Mouse (Mus musculus) lung, adult 2 months (tissue): ENCODE results near the gene 5330417H12Rik.

Source experiments
- CTCF ChIP-seq: fragments of 200-500 bp; IDR thresholded peaks from 2 replicates; pipeline ENCODE4 v1.5.1; 2011; ENCODE audit warnings: mild to moderate bottlenecking, low read length, control low read depth; ENCODE audit not compliant: insufficient read depth
- POLR2A ChIP-seq: fragments of 200-500 bp; IDR thresholded peaks from 2 replicates; pipeline ENCODE4 v1.6.1; 2011; ENCODE audit warnings: low read depth, mild to moderate bottlenecking, control low read depth, low read length, borderline replicate concordance; ENCODE audit errors: extremely low read depth

DNA sequence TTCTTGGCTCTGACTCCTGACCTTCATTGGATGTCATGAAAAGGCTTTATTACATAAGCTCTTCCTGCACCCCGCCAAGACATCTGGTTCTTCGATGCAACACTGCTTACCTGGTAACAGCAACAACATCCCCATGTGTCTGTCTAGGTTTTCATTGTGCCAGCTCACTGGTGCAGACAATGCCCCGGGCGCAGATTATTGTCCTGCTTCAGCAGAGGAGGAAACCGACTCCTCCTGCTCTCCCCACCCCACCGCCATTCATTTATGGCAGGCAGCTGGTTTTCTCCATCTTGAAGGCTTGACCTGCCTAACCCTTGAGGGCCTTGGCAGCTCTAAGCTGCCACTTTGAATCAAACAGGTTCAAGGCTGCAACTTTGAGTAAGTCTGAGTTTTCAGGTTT lies 22.0 kb downstream of the 5330417H12Rik start:
- TF ChIP-seq POLR2A (no peak), CTCF (no peak)
